Mouse (Mus musculus): ENCODE measurements around the gene Rfx1.

DNA sequence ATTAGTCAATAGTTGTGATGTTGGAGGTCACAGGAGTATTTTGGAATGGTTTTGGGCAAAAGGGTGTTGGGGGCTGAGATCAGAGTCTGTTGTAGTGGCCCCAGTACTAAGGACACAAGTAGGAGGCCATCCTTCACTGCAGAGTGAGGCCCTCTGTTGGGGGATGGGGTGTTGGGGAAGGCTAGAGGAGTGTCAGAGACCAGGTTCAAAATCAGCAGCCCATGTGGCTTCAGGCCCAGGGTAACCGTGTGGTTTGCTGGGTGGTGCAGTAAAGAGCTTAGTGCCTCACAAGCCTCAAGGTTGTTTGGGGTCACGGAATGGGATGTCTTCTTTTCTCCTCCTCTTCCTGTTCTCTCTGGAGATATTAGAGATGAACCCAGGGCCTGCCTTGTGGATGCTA lies 60.1 kb downstream of the Rfx1 start:
- TF ChIP-seq CTCF (IDR thresholded peaks at IDR 0.05; ENCODE audit: insufficient read depth, low read depth, low read length) (no peak), POLR2A (IDR thresholded peaks at IDR 0.05; ENCODE audit: insufficient read depth, low read depth, low read length) (no peak)
